Comparison of ENCODE assay signal across 18 mouse cellular contexts in the genomic region with DNA sequence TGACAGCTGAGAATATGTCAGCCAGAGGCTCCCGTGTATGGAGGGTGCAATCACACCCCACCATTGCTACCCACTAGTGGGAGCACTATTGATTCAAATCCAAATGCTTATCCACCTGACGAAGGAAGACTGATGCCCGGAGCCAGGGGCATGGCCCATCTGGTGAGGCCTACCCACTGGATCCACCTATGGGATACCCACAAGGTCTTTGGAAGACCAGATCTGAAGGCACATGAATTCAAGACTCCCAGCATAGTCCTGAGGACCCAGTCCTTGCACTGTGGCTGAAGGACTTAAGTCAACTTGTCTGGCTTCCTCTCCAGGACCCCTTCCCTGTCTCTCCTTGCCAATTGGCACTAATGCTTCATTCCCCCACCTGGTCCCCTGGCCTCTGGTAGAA.
DNase-seq lines count a peak whose midpoint lies in the region; ATAC-seq lines count a peak whose summit lies in the region.
"Had no signal": no experiment of that assay in that cellular context is flagged by ENCODE, and none has a peak within 500 bp of the region (broad histone marks: within the 10 kb centered on the region; RNA-seq: fewer than 3 reads in every experiment).

No protein-coding gene starts in this region.

- no peak for ATAC-seq in cerebellum, adult (ENCODE audit: insufficient number of reproducible peaks, low FRiP score, low TSS enrichment)
- ATAC-seq: activated CD4-positive, CD25-positive, alpha-beta regulatory T cell, adult 4 months; CD4-positive, CD25-positive, alpha-beta regulatory T cell, adult 4 months; forebrain, embryonic 14.5 days; forebrain, postnatal 0 days; Patski had no signal

- peak; percentile 49 for DNase-seq in cerebellum, adult 11-12 months
- no peak for DNase-seq in cerebellum, postnatal 25 days
- DNase-seq in cerebellum, adult 9-11 months: peak; percentile 51
- peak; percentile 82 for DNase-seq in heart, adult 11 months
- DNase-seq in heart, adult 9 months (ENCODE audit: low spot score in 2 of 2): no peak
- DNase-seq: adrenal gland, adult 8-10 months; adrenal gland, postnatal 14 days; adrenal gland, postnatal 36 days; B cell, adult 2 months; cerebellum, adult 18-20 months; cerebellum, adult 9-10 months; cerebellum, postnatal 14 days; forebrain, postnatal 0 days had no signal

Comparison
In these comparisons a context has a peak if more than half of its experiments do, and no peak if none do; other contexts are left out.
1. DNase-seq: peak in cerebellum, adult 11-12 months (single experiment), cerebellum, adult 9-11 months (single experiment) and heart, adult 11 months (single experiment); none in cerebellum, postnatal 25 days (0 of 2) and heart, adult 9 months (0 of 2).